ENCODE assay signal across 8 mouse cellular contexts in genomic region chr11:116919186-116920020, GRCm38 (mm10). TPM values are rescaled to one million over a fixed set of nuclear protein-coding genes. Genes with fewer than 3 reads are reported as not detected.
DNase-seq lines count a peak whose midpoint lies in the region; ATAC-seq and TF ChIP-seq lines count a peak whose summit lies in the region.

No protein-coding gene starts in this region.

- H3K4me2 ChIP-seq in embryonic facial prominence, embryonic 15.5 days (replicated peaks), result peak overlapping the region; percentile 100
- H3K4me2 ChIP-seq in intestine, postnatal 0 days (replicated peaks; ENCODE audit: low read depth), result peak overlapping the region; percentile 94
- peak overlapping the region; percentile 89 for H3K4me2 ChIP-seq in neural tube, embryonic 14.5 days (ENCODE audit: low read depth, low read length)

- H3K27me3 ChIP-seq in embryonic facial prominence, embryonic 15.5 days, result peaks cover 51% of the 10 kb centered on the region
- H3K27me3 ChIP-seq in intestine, postnatal 0 days (replicated peaks; ENCODE audit: control insufficient read depth, insufficient read depth, low read length), result peaks cover 60% of the 10 kb centered on the region
- no peaks in the 10 kb centered on the region for H3K27me3 ChIP-seq in neural tube, embryonic 14.5 days (ENCODE audit: control insufficient read depth, insufficient read depth, low read length)

- H3K27ac ChIP-seq in embryonic facial prominence, embryonic 15.5 days (replicated peaks), result no peak overlapping the region
- H3K27ac ChIP-seq in intestine, postnatal 0 days (ENCODE audit: low read depth, low read length), result no peak overlapping the region
- H3K27ac ChIP-seq in neural tube, embryonic 14.5 days (ENCODE audit: low read depth, low read length), result peak overlapping the region; percentile 88

- intact Hi-C loops in left cerebral cortex, postnatal 4 days (cut with DNase I), result loop anchor here (5.0 kb wide), 1 partner anchor 98 kb away; no protein-coding TSS in a partner anchor
- intact Hi-C loops in left cerebral cortex, postnatal 10 days (cut with DNase I), result loop anchor here (2.0 to 10.0 kb wide), 5 partner anchors 78 to 255 kb away; no protein-coding TSS in a partner anchor

- peaks cover 19% of the 10 kb centered on the region for H3K4me1 ChIP-seq in embryonic facial prominence, embryonic 15.5 days
- no peaks in the 10 kb centered on the region for H3K4me1 ChIP-seq in intestine, postnatal 0 days (replicated peaks; ENCODE audit: control insufficient read depth, insufficient read depth, low read length)
- peaks cover 26% of the 10 kb centered on the region for H3K4me1 ChIP-seq in neural tube, embryonic 14.5 days (ENCODE audit: control insufficient read depth, insufficient read depth, low read length)

- H3K36me3 ChIP-seq in embryonic facial prominence, embryonic 15.5 days, result no peaks in the 10 kb centered on the region
- H3K36me3 ChIP-seq in intestine, postnatal 0 days (ENCODE audit: control insufficient read depth, insufficient read depth), result no peaks in the 10 kb centered on the region
- peaks cover 15% of the 10 kb centered on the region for H3K36me3 ChIP-seq in neural tube, embryonic 14.5 days (ENCODE audit: control insufficient read depth, insufficient read depth, low read length)

- H3K4me3 ChIP-seq in embryonic facial prominence, embryonic 15.5 days (replicated peaks), result peak overlapping the region; percentile 65
- H3K4me3 ChIP-seq in intestine, postnatal 0 days (ENCODE audit: low read depth, low read length), result peak overlapping the region; percentile 51
- peak overlapping the region; percentile 76 for H3K4me3 ChIP-seq in neural tube, embryonic 14.5 days (ENCODE audit: low read depth, low read length)

- peak; percentile 33 for DNase-seq in left cerebral cortex, postnatal 4 days
- no peak for DNase-seq in left cerebral cortex, postnatal 10 days (ENCODE audit: extremely low spot score in 1 of 2, low spot score in 2 of 2)
- DNase-seq in layer of hippocampus, postnatal 25 days (ENCODE audit: extremely low spot score in 1 of 2, low spot score in 1 of 2), result no peak
- no peak for DNase-seq in adipocyte (ENCODE audit: low spot score)

- no peaks in the 10 kb centered on the region for H3K9me3 ChIP-seq in embryonic facial prominence, embryonic 15.5 days (replicated peaks)
- H3K9me3 ChIP-seq in intestine, postnatal 0 days (ENCODE audit: control insufficient read depth), result no peaks in the 10 kb centered on the region
- no peaks in the 10 kb centered on the region for H3K9me3 ChIP-seq in neural tube, embryonic 14.5 days (ENCODE audit: control insufficient read depth, low read length)

- no peak for TF ChIP-seq CTCF in intestine, postnatal 0 days (IDR thresholded peaks at IDR 0.05; ENCODE audit: low read depth)

- 2% methylated on average over 57 of the region's 58 CpGs for WGBS in embryonic facial prominence, embryonic 15.5 days
- WGBS in intestine, postnatal 0 days, result 5% methylated on average over 42 of the region's 58 CpGs
- WGBS in neural tube, embryonic 14.5 days, result 1% methylated on average over 55 of the region's 58 CpGs

- no peak for ATAC-seq in embryonic facial prominence, embryonic 15.5 days (ENCODE audit: insufficient number of reproducible peaks, low FRiP score, low TSS enrichment, low read depth)
- no peak for ATAC-seq in intestine, postnatal 0 days
- peak; percentile 28; the same call in 1 of the 2 replicates for ATAC-seq in neural tube, embryonic 14.5 days (ENCODE audit: low read depth)
- no peak for ATAC-seq in erythroblast, adult 5-6 weeks (replicated peaks; ENCODE audit: low FRiP score, poor library complexity, severe bottlenecking)

- H3K9ac ChIP-seq in embryonic facial prominence, embryonic 15.5 days, result peak overlapping the region; percentile 44
- 0 out of 2 replicates have a peak overlapping the region, but pooled peaks have one; percentile 37 for H3K9ac ChIP-seq in intestine, postnatal 0 days (ENCODE audit: low read depth, low read length)
- H3K9ac ChIP-seq in neural tube, embryonic 14.5 days (replicated peaks; ENCODE audit: low read depth, low read length), result peak overlapping the region; percentile 100

RNA-seq across cellular contexts. Expression of gene Mgat5b, which starts 0.7 kb away (rescaled TPM):
- 100 to 1,000 TPM; 111 to 114 TPM for total RNA-seq in left cerebral cortex, postnatal 4 days (2021)
- 10 to 100 TPM; 91.5 to 94.4 TPM for total RNA-seq in left cerebral cortex, postnatal 10 days (2021)
- polyA plus RNA-seq in embryonic facial prominence, embryonic 15.5 days (2015; fragmentation: Nextera tagmentation; extraction: Ambion mirVana), result 3.0 and 3.2 TPM in 2 replicates
- polyA plus RNA-seq in intestine, postnatal 0 days (2015; fragmentation: Nextera tagmentation; extraction: Ambion mirVana), result 0.25 and 0.48 TPM in 2 replicates
- 21.2 and 21.6 TPM in 2 replicates for polyA plus RNA-seq in neural tube, embryonic 14.5 days (2014; fragmentation: Nextera tagmentation; extraction: Ambion mirVana)
- 10 to 100 TPM; 46.1 to 48.1 TPM for total RNA-seq in layer of hippocampus, postnatal 25 days (2021)
- total RNA-seq in erythroblast, adult 5-6 weeks (2015; ENCODE audit: low replicate concordance), result not detected in 2 replicates
- not detected in 2 replicates for total RNA-seq in erythroblast, adult 5-6 weeks (2017; ENCODE audit: low replicate concordance)

Comparison
In these comparisons a context has a peak if more than half of its experiments do, and no peak if none do; other contexts are left out.
1. H3K9ac ChIP-seq: peak in every context shown above with its lines; median percentile 100 in neural tube, embryonic 14.5 days; 44 in embryonic facial prominence, embryonic 15.5 days; 37 in intestine, postnatal 0 days.
2. RNA of gene Mgat5b, which starts 0.7 kb away (total RNA-seq): 111 to 114 TPM in left cerebral cortex, postnatal 4 days, 91.5 to 94.4 TPM in left cerebral cortex, postnatal 10 days and 46.1 to 48.1 TPM in layer of hippocampus, postnatal 25 days; not detected in erythroblast, adult 5-6 weeks; every median in the first group is over 10 times any median in the second.
3. Peak in every context shown above with its lines, with median percentiles within 50 percentile points of each other: H3K4me2 ChIP-seq and H3K4me3 ChIP-seq.